Mouse (Mus musculus) liver, embryonic 14.5 days (tissue): ENCODE results near the gene Dennd6b. TPM values are rescaled to one million over a fixed set of nuclear protein-coding genes. Genes with fewer than 3 reads are reported as not detected.

Experiments used
- ATAC-seq: fragments of 200-750 bp; cut with Nextera tagmentation; 2 replicates; pipeline ENCODE4 v1.8.0; 2017; ENCODE audit warnings: moderate number of reproducible peaks, mild to moderate bottlenecking, moderate library complexity; ENCODE audit not compliant: insufficient read depth
- DNase-seq, 3 experiments: peaks; one replicate each; pipeline ENCODE4 v3.0.0-alpha.2; 2012 to 2013; ENCODE audit warnings: low read depth in 3 of 3, low spot score in 3 of 3
- H3K27ac ChIP-seq: fragments of 300-500 bp; sonication (generic); 2 replicates; pipeline ENCODE4 v1.5.1; 2014; ENCODE audit warnings: moderate library complexity, mild to moderate bottlenecking, control low read depth, inconsistent platforms
- H3K27me3 ChIP-seq: fragments of 300-500 bp; sonication (generic); 2 replicates; pipeline ENCODE4 v1.6.1; 2014; ENCODE audit warnings: mild to moderate bottlenecking, low read length, moderate library complexity; ENCODE audit not compliant: control insufficient read depth, insufficient read depth
- H3K36me3 ChIP-seq: fragments of 300-500 bp; sonication (generic); replicated peaks from 2 replicates; pipeline ENCODE4 v1.6.1; 2014; ENCODE audit warnings: low read depth; ENCODE audit not compliant: control insufficient read depth, insufficient read depth
- H3K4me1 ChIP-seq, 2 experiments: fragments of 200-500 bp in 1 of 2; fragments of 300-500 bp in 1 of 2; sonication (generic) in 1 of 2; replicated peaks; 2 replicates each; pipeline ENCODE4 v1.6.1; 2012 to 2014; ENCODE audit warnings: antibody characterized with exemption in 1 of 2, inconsistent platforms in 1 of 2, low read length in 1 of 2; ENCODE audit not compliant: control insufficient read depth in 2 of 2, insufficient read depth in 2 of 2
- H3K4me2 ChIP-seq: fragments of 300-500 bp; sonication (generic); 2 replicates; pipeline ENCODE4 v1.6.1; 2014; ENCODE audit warnings: low read depth, mild to moderate bottlenecking, control low read depth, moderate library complexity
- H3K4me3 ChIP-seq, 2 experiments: fragments of 200-500 bp in 1 of 2; fragments of 300-500 bp in 1 of 2; sonication (generic) in 1 of 2; 2 replicates each; pipeline ENCODE4 v1.5.1; 2012 to 2014; ENCODE audit warnings: low read depth in 2 of 2, low read length in 2 of 2, mild to moderate bottlenecking in 2 of 2, control low read depth in 1 of 2, inconsistent platforms in 1 of 2, moderate library complexity in 1 of 2; ENCODE audit not compliant: insufficient read depth in 1 of 2
- H3K9ac ChIP-seq: fragments of 300-500 bp; sonication (generic); replicated peaks from 2 replicates; pipeline ENCODE4 v1.6.1; 2014; ENCODE audit warnings: mild to moderate bottlenecking, control low read depth, moderate library complexity
- H3K9me3 ChIP-seq: fragments of 300-500 bp; sonication (generic); 2 replicates; pipeline ENCODE4 v1.6.1; 2016; ENCODE audit warnings: low read length, mixed read lengths; ENCODE audit not compliant: control insufficient read depth
- CTCF ChIP-seq: IDR thresholded peaks from 2 replicates; pipeline ENCODE4 v1.5.1; 2016; ENCODE audit warnings: antibody characterized with exemption, low read depth, control low read depth
- EP300 ChIP-seq: IDR thresholded peaks from 2 replicates; pipeline ENCODE4 v1.6.1; 2016; ENCODE audit warnings: antibody characterized with exemption, low read depth
- WGBS: fragments of 180-500 bp; shearing (Covaris S2); extraction: QIAGEN DNeasy Blood & Tissue Kit; methylation state at CpG from one replicate; pipeline ENCODE4 v1.1.7; 2014; ENCODE audit not compliant: insufficient replicate concordance; 5-methylcytosine and 5-hydroxymethylcytosine counted together
- polyA plus RNA-seq, 2 experiments: library from polyadenylated mRNA; depleted of rRNA in 1 of 2; stranded (reverse) in 1 of 2; unstranded in 1 of 2; fragments of >200 nt; fragmentation: Nextera tagmentation in 1 of 2; extraction: Ambion mirVana in 1 of 2; gene quantifications; 2 replicates each; pipeline versions ENCODE4 v1.2.1 to v1.2.3; 2012 to 2014

Gene Dennd6b
- polyA plus RNA-seq, 2 experiments, result 1.6 to 4.5 TPM

- Histone ChIP-seq H3K36me3 (no peaks in the 10 kb centered on the region), H3K9ac (no peak overlapping the region), H3K4me1 (no peaks in the 10 kb centered on the region), H3K27ac (no peak overlapping the region), H3K9me3 (no peaks in the 10 kb centered on the region), H3K27me3 (peaks cover 61% of the 10 kb centered on the region), H3K4me3 (no peak overlapping the region), H3K4me2 (no peak overlapping the region)
- DNase-seq (no peak), ATAC-seq (no peak)
- TF ChIP-seq EP300 (no peak), CTCF (no peak)
- 44% methylated on average over 4 of the region's 4 CpGs for WGBS
These were observed 54.4 kb downstream of the Dennd6b start for GRCm38 (mm10) chr15:89141905-89142304.

DNA sequence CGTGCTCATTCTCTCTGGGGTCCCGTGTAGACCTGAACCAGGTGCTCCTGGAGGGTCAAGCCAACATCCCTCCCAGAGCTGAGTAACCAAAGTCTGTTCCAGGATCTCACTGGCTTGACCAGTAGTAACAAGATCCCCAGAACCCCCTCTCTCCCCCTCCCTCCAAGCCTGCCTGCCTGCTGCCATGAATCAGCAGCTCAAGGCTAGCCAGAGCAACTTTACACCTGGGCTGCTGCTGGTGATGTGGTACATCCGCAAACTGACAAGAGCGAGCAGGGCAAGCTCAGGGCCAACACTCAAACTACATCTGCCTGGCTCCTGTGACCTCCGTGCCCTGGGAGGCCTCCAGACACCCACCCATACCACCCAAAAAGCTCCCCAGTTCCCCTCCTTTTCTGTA lies 54.9 kb downstream of the Dennd6b start:
- Histone ChIP-seq H3K9ac (no peak overlapping the region), H3K4me1 (no peaks in the 10 kb centered on the region), H3K36me3 (no peaks in the 10 kb centered on the region), H3K27me3 (peaks cover 57% of the 10 kb centered on the region), H3K4me2 (no peak overlapping the region), H3K9me3 (no peaks in the 10 kb centered on the region), H3K27ac (no peak overlapping the region), H3K4me3 (no peak overlapping the region)
- TF ChIP-seq EP300, result no peak
- no peak for TF ChIP-seq CTCF
- 20% methylated on average over 5 of the region's 5 CpGs for WGBS
- DNase-seq (no peak), ATAC-seq (no peak)

GRCm38 (mm10) chr15:89140659-89141252 lies 55.5 kb downstream of the Dennd6b start, which contains the start of gene Mapk12:
TSS of gene Mapk12 (minus strand) at chr15:89140703.
- DNase-seq (no peak), ATAC-seq (no peak)
- Histone ChIP-seq H3K9me3 (no peaks in the 10 kb centered on the region), H3K27ac (no peak within 1 kb of the TSS), H3K27me3 (peaks cover 50% of the 10 kb centered on the region), H3K4me2 (peak within 1 kb of the TSS; percentile 32), H3K4me1 (no peaks in the 10 kb centered on the region), H3K36me3 (no peaks in the 10 kb centered on the region), H3K4me3 (peak within 1 kb of the TSS; percentile 15 to 16; a peak in 2 of 4 replicates), H3K9ac (no peak within 1 kb of the TSS)
- TF ChIP-seq EP300 (no peak), CTCF (no peak)
- WGBS, result 3% methylated on average over 21 of the region's 21 CpGs

GRCm38 (mm10) chr15:89140048-89140658 lies 56.1 kb downstream of the Dennd6b start:
- ATAC-seq, result no peak
- peaks cover 48% of the 10 kb centered on the region for H3K27me3 ChIP-seq
- WGBS, result under 1% methylated on average over 53 of the region's 53 CpGs
- no peak overlapping the region for H3K27ac ChIP-seq
- no peak for DNase-seq
- H3K4me1 ChIP-seq, result no peaks in the 10 kb centered on the region
- TF ChIP-seq EP300, result no peak
- TF ChIP-seq CTCF, result no peak
- no peaks in the 10 kb centered on the region for H3K36me3 ChIP-seq
- peak overlapping the region; percentile 15 to 16; a peak in 2 of 4 replicates for H3K4me3 ChIP-seq
- H3K9ac ChIP-seq, result no peak overlapping the region
- H3K9me3 ChIP-seq, result no peaks in the 10 kb centered on the region
- peak overlapping the region; percentile 32 for H3K4me2 ChIP-seq

DNA sequence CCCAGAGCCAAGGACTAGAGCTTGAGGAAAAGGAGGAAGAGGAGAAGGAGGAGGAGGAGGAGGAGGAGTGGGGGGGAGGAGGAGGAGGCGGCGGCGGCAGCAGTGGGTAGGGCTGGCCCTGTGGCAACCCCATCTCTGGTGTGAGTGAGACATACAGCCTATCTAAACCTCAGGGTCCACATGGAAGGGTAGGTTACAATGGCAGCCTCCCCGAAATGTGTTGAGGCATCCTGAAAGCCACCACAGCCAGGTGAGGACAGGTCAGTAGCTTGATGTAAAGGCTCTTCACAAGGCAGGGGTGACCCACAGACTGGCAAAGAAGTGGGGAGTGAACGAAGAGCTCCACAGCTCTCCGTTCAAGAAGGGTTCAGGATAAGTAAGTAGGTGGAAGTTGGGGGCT lies 57.8 kb downstream of the Dennd6b start:
- no peak for TF ChIP-seq CTCF
- TF ChIP-seq EP300, result no peak
- no peaks in the 10 kb centered on the region for H3K4me1 ChIP-seq
- DNase-seq, result no peak
- WGBS, result 71% methylated on average over 6 of the region's 6 CpGs
- no peak overlapping the region for H3K27ac ChIP-seq
- no peak overlapping the region for H3K4me3 ChIP-seq
- no peak for ATAC-seq
- H3K9ac ChIP-seq, result no peak overlapping the region
- no peaks in the 10 kb centered on the region for H3K36me3 ChIP-seq
- H3K4me2 ChIP-seq, result no peak overlapping the region
- H3K27me3 ChIP-seq, result peaks cover 48% of the 10 kb centered on the region
- H3K9me3 ChIP-seq, result no peaks in the 10 kb centered on the region
